Mouse (Mus musculus): ENCODE data around the gene Nbeal2. TPM values are rescaled to one million over a fixed set of nuclear protein-coding genes. Genes with fewer than 3 reads are reported as not detected.
"Not testable (repeated sequence)": the region's sequence is repeated elsewhere in the genome, so short reads cannot be mapped to it uniquely, and the experiment has no call there.

The Nbeal2 gene
- polyA plus RNA-seq, 1 experiment, result 119 TPM

DNA sequence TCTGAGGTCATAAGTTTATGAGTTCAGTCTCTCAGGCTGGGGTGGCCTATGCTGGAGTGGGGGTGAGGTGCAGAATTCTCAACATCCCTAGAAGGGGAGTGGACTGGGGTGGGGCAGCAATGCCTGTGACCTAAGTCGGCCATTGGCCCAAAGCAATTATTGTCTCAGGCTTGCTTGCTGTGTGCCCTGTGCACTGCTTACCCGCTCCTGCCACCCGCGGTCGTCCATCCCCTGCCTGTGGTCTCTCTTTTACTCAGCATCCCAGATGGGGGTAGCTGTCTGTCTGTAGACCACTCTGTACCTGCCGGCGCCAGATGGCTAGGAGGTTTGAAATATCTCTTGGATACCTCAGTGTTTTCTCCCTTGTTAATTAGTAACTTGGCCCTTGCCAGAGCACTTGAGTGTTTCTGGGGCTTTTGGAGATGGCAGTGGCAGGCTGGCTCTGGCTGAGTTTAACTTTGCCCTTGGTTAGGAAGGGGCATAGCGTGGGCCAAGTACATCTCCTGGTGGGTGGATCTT lies 35.4 kb upstream of the Nbeal2 start:
- no peak overlapping the region for H3K4me3 ChIP-seq (replicated peaks; ENCODE audit: control insufficient read depth, low read depth, low read length)
- TF ChIP-seq POLR2A (IDR thresholded peaks at IDR 0.05; ENCODE audit: borderline replicate concordance, control insufficient read depth, low read depth, low read length) (no peak), CTCF (IDR thresholded peaks at IDR 0.05; ENCODE audit: control insufficient read depth, insufficient read depth, low read length) (no peak)
- H3K4me1 ChIP-seq (ENCODE audit: control insufficient read depth, insufficient read depth, low read length), result peaks cover 5% of the 10 kb centered on the region
- 91% methylated on average over 8 of the region's 8 CpGs for WGBS
- H3K27ac ChIP-seq (ENCODE audit: control insufficient read depth, insufficient read depth, low read depth, low read length, poor library complexity), result no peak overlapping the region

DNA sequence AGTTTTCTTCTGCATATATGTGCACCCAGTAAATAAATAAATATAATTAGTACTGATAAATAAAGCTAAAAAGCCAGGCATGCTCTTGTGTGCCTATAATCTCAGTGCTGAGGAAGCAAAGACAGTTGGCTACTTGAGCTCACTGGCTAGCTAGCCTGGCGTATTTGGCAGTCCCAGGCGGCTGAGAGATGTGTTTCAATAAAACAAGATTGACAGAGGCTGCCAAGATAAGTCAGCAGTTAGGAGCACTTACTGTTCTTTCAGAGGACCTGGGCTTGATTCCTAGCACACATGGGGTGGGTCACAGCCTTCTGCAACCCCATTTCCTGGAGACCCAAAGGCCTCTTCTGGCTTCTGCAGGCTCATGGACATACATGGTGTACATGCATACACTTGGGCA lies 33.9 kb upstream of the Nbeal2 start:
- 77% methylated on average over 2 of the region's 2 CpGs for WGBS
- TF ChIP-seq POLR2A (IDR thresholded peaks at IDR 0.05; ENCODE audit: borderline replicate concordance, control insufficient read depth, low read depth, low read length), result no peak
- no peak for TF ChIP-seq CTCF (IDR thresholded peaks at IDR 0.05; ENCODE audit: control insufficient read depth, insufficient read depth, low read length)
- Histone ChIP-seq H3K4me3 (replicated peaks; ENCODE audit: control insufficient read depth, low read depth, low read length) (no peak overlapping the region), H3K27ac (ENCODE audit: control insufficient read depth, insufficient read depth, low read depth, low read length, poor library complexity) (no peak overlapping the region), H3K4me1 (ENCODE audit: control insufficient read depth, insufficient read depth, low read length) (peaks cover 12% of the 10 kb centered on the region)

DNA sequence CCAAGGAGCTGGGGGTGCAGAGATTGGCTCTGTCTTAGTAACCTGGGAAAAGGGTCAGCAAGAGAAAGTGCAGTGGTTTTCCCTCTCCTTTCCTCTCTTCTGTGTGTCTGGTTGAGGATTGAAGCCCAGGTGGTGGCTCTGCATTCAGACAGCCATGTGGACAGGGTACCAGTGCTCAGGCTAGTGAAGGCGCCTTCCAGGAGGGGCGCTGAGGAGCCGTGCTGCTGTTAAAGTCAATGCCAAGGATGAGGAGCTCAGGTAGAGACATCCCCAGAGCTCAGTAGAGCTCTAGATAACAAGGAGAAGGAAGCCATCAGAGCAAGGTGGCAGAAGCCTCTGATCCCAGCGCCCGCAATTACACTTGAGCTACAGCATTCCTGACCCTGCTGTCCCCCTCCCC lies 33.1 kb upstream of the Nbeal2 start:
- no peak for TF ChIP-seq POLR2A (IDR thresholded peaks at IDR 0.05; ENCODE audit: borderline replicate concordance, control insufficient read depth, low read depth, low read length)
- TF ChIP-seq CTCF (IDR thresholded peaks at IDR 0.05; ENCODE audit: control insufficient read depth, insufficient read depth, low read length), result no peak
- peaks cover 15% of the 10 kb centered on the region for H3K4me1 ChIP-seq (ENCODE audit: control insufficient read depth, insufficient read depth, low read length)
- H3K4me3 ChIP-seq (replicated peaks; ENCODE audit: control insufficient read depth, low read depth, low read length), result no peak overlapping the region
- WGBS, result 90% methylated on average over 5 of the region's 5 CpGs
- H3K27ac ChIP-seq (ENCODE audit: control insufficient read depth, insufficient read depth, low read depth, low read length, poor library complexity), result no peak overlapping the region

DNA sequence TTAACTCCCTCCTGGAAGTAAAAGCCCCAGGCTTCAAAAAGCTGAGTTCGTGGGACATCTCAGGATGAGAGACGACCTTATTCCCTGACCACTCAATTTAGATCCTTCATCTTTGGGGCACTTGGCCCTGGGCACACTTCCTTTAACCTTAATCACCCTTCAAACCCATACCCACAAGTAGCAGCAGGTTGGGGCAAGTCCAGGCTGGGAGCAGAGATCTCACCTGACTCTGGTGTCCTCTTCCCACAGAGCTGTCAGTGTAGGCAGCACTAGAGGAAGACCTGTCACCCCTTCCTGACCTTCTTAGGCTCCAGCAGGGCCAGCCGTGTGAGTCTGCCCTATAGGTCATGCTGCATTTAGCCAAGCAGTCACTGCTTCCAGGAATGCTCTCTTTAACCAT lies 32.5 kb upstream of the Nbeal2 start:
- H3K4me3 ChIP-seq (replicated peaks; ENCODE audit: control insufficient read depth, low read depth, low read length), result no peak overlapping the region
- TF ChIP-seq CTCF (IDR thresholded peaks at IDR 0.05; ENCODE audit: control insufficient read depth, insufficient read depth, low read length) (no peak), POLR2A (IDR thresholded peaks at IDR 0.05; ENCODE audit: borderline replicate concordance, control insufficient read depth, low read depth, low read length) (no peak)
- peaks cover 17% of the 10 kb centered on the region for H3K4me1 ChIP-seq (ENCODE audit: control insufficient read depth, insufficient read depth, low read length)
- H3K27ac ChIP-seq (ENCODE audit: control insufficient read depth, insufficient read depth, low read depth, low read length, poor library complexity), result no peak overlapping the region
- WGBS, result 70% methylated on average over 3 of the region's 3 CpGs

DNA sequence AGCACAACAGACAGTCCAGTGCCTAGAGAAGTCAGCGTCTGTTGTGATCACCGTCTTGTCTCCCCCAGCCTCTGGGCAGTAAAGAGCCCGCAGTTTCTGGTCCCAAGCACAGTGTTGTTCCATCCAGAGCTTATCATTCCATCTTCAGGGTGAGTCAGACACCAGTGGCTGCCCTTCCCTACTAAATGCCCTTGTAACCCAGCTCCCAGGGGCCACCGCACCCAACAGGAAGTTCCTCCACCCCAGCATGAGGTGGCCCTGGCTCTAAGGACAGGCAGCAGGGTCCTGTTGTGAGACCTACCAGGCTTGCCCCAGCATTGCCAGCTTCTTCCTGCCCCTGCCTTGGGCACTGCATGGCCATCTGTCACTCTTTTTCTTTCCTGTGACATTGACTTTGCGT lies 31.6 kb upstream of the Nbeal2 start:
- TF ChIP-seq POLR2A (IDR thresholded peaks at IDR 0.05; ENCODE audit: borderline replicate concordance, control insufficient read depth, low read depth, low read length), result no peak
- no peak for TF ChIP-seq CTCF (IDR thresholded peaks at IDR 0.05; ENCODE audit: control insufficient read depth, insufficient read depth, low read length)
- 29% methylated on average over 5 of the region's 5 CpGs for WGBS
- 0 out of 2 replicates have a peak overlapping the region, but pooled peaks have one; percentile 6 for H3K27ac ChIP-seq (ENCODE audit: control insufficient read depth, insufficient read depth, low read depth, low read length, poor library complexity)
- H3K4me1 ChIP-seq (ENCODE audit: control insufficient read depth, insufficient read depth, low read length), result peaks cover 18% of the 10 kb centered on the region
- no peak overlapping the region for H3K4me3 ChIP-seq (replicated peaks; ENCODE audit: control insufficient read depth, low read depth, low read length)

DNA sequence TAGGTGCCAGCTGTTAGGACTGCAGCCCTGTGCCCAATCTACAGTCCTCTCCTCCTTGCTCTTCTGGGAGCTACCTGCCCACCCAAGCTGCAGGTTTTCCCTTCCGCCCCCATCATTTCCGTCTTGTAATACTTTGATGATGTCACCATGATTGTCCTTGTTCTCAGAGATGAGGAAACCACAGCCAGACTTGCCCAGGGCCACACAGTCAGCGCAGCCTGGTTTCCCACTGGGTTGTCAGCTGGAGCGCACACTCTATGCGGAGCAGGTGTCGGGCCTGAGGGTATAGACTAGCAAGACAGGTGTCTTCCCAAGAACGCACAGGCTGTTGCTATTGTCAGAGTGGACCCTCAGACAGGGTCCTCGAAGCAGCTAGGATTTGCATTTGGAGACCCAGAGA lies 31.2 kb upstream of the Nbeal2 start:
- H3K27ac ChIP-seq (ENCODE audit: control insufficient read depth, insufficient read depth, low read depth, low read length, poor library complexity), result no peak overlapping the region; the same call in 1 of the 2 replicates
- peaks cover 18% of the 10 kb centered on the region for H3K4me1 ChIP-seq (ENCODE audit: control insufficient read depth, insufficient read depth, low read length)
- WGBS, result 62% methylated on average over 8 of the region's 8 CpGs
- no peak for TF ChIP-seq POLR2A (IDR thresholded peaks at IDR 0.05; ENCODE audit: borderline replicate concordance, control insufficient read depth, low read depth, low read length)
- TF ChIP-seq CTCF (IDR thresholded peaks at IDR 0.05; ENCODE audit: control insufficient read depth, insufficient read depth, low read length), result no peak
- H3K4me3 ChIP-seq (replicated peaks; ENCODE audit: control insufficient read depth, low read depth, low read length), result no peak overlapping the region

DNA sequence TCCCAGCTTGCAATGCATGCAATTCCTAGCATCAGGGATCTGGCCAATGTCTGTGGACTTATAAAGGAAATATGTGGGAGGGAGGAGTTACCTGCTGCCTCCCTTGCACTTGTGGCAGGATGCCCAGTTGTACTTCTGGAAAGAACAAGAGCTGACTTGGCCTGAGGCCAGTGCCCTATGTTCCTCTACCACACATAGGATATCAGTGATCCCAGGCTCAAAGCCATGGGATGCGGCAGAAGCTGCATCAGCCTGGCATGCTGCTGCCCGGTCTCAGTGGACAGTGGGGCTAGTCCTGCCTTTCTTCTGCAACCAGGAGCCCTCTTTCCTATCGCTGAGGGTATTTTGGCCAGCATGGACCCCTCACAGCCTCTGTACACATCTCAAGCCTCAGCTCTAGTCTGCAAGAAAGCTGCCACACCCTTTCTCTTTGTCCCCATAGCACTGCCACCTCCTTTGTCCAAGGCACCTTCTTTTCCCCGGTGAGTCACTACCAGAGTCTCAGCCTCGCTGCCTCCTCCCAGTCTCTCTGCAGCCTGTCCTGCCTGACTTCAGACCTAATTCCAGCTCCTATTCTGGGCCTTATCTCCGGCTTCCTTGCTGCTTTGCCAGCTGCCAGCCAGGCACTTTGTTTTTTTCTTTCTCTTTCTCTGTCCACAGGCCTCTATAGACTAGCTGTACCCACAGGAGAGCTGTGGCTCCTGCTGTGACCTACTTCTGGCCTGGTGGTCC lies 30.3 kb upstream of the Nbeal2 start:
- TF ChIP-seq CTCF (IDR thresholded peaks at IDR 0.05; ENCODE audit: control insufficient read depth, insufficient read depth, low read length), result no peak
- TF ChIP-seq POLR2A (IDR thresholded peaks at IDR 0.05; ENCODE audit: borderline replicate concordance, control insufficient read depth, low read depth, low read length), result no peak
- Histone ChIP-seq H3K4me1 (ENCODE audit: control insufficient read depth, insufficient read depth, low read length) (peaks cover 18% of the 10 kb centered on the region), H3K27ac (ENCODE audit: control insufficient read depth, insufficient read depth, low read depth, low read length, poor library complexity) (no peak overlapping the region; the same call in none of the 2 replicates), H3K4me3 (replicated peaks; ENCODE audit: control insufficient read depth, low read depth, low read length) (no peak overlapping the region)
- 59% methylated on average over 6 of the region's 6 CpGs for WGBS

DNA sequence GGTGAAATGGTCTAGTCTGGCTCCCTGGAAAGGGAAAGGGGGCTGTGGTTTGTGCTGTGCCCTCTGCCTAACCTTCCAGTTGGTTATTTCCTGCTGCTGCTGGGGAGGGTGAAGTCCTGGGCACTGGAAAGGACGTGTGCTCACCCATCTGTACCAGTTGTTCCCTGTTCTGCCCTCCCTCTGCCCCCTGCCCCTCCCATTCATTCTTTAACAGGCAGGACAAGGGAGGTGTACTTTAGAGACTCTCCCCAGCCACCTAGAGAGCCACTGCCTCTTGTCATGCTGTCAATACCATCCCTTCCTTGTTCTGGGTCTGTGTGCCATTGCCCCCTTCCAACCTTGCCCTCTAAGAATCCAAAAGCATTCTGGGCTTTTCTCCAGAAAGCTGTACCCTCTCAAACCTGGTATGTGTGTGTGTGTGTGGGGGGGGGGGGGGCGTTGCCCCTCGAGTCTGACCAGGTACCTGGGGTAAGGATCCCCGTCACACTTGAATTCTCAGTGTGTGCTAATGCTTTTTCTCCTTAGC lies 29.7 kb upstream of the Nbeal2 start:
- no peak for TF ChIP-seq POLR2A (IDR thresholded peaks at IDR 0.05; ENCODE audit: borderline replicate concordance, control insufficient read depth, low read depth, low read length)
- TF ChIP-seq CTCF (IDR thresholded peaks at IDR 0.05; ENCODE audit: control insufficient read depth, insufficient read depth, low read length), result no peak
- 37% methylated on average over 4 of the region's 4 CpGs for WGBS
- Histone ChIP-seq H3K27ac (ENCODE audit: control insufficient read depth, insufficient read depth, low read depth, low read length, poor library complexity) (no peak overlapping the region), H3K4me1 (ENCODE audit: control insufficient read depth, insufficient read depth, low read length) (peaks cover 18% of the 10 kb centered on the region), H3K4me3 (replicated peaks; ENCODE audit: control insufficient read depth, low read depth, low read length) (no peak overlapping the region)

DNA sequence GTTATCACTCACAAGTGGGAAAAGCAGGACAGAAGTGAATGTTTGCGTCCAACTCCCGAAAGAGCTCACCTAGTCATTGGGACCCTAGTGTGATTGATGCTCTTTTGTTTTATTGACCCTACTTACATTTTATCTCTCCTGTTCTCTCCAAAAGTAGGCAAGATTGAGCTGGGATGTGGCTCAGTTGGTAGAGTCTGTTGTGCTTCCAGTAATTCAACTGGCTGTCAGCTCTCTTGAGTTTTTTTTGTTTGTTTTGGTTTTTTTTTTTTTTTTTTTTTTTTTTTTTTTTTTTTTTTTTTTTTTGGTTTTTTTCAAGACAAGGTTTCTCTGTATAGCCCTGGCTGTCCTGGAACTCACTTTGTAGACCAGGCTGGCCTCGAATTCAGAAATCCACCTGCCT lies 28.7 kb upstream of the Nbeal2 start:
- H3K4me3 ChIP-seq (replicated peaks; ENCODE audit: control insufficient read depth, low read depth, low read length); H3K27ac ChIP-seq (ENCODE audit: control insufficient read depth, insufficient read depth, low read depth, low read length, poor library complexity): not testable (repeated sequence)
- 65% methylated on average over 3 of the region's 3 CpGs for WGBS
- peaks cover 20% of the 10 kb centered on the region for H3K4me1 ChIP-seq (ENCODE audit: control insufficient read depth, insufficient read depth, low read length)
